Mouse (Mus musculus) small intestine, adult 2 months (tissue): ENCODE measurements around the gene Cdk14.
A peak's percentile ranks its signal among the peaks of the same experiment; 100 is the strongest.

Experiments used
- CTCF ChIP-seq: fragments of 200-500 bp; IDR thresholded peaks from 2 replicates; pipeline ENCODE4 v1.5.1; 2012; ENCODE audit warnings: low read depth, mild to moderate bottlenecking, control low read depth, inconsistent platforms, low read length, moderate library complexity, mixed read lengths; ENCODE audit not compliant: insufficient replicate concordance, insufficient read length; ENCODE audit errors: extremely low read depth
- POLR2A ChIP-seq: fragments of 200-500 bp; IDR thresholded peaks from 2 replicates; pipeline ENCODE4 v1.6.1; 2012; ENCODE audit warnings: low read depth, mild to moderate bottlenecking, control low read depth, inconsistent platforms, low read length, moderate library complexity

DNA sequence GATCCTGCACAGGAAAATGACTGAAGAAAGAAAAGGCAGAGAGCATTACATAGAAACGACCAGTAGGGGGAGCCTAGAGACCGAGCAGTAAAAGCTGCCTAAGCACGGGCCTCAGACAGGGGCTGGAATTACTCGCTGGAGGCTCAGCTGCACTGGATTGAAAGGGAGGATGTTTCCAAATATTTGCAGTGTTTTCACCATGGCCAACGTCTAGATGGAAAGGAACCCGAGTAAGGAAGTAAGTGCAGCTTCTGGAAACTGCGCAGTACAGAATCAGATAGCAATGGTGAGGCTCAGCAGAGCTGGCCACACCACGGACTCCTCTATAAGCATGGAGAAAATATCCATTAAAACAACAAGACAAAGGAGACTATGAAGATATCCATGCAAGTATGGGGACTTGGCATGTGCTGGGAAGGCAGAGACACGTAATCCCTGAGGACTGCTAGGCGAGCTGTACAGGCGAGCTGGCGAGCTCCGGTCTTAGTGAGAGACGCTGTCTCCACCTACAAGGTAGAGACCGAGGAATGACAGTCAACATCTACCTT is 458.0 kb downstream of the Cdk14 start:
- no peak for TF ChIP-seq POLR2A
- TF ChIP-seq CTCF, result peak; percentile 88; the same call in 1 of the 2 replicates
